Mouse (Mus musculus) midbrain, embryonic 16.5 days (tissue): Measurements from ENCODE around the gene Letm1. TPM values are rescaled to one million over a fixed set of nuclear protein-coding genes. Genes with fewer than 3 reads are reported as not detected.

Source experiments
- ATAC-seq: fragments of 200-750 bp; cut with Nextera tagmentation; 2 replicates; pipeline ENCODE4 v1.8.0; 2017; ENCODE audit warnings: moderate TSS enrichment
- H3K27ac ChIP-seq: fragments of 300-500 bp; sonication (generic); 2 replicates; pipeline ENCODE4 v1.5.1; 2014; ENCODE audit warnings: mild to moderate bottlenecking, low read length, mixed read lengths
- H3K27me3 ChIP-seq: fragments of 300-500 bp; sonication (generic); 2 replicates; pipeline ENCODE4 v1.6.1; 2014; ENCODE audit warnings: low read depth, low read length, mixed read lengths; ENCODE audit not compliant: control insufficient read depth, insufficient read depth
- H3K36me3 ChIP-seq: fragments of 300-500 bp; sonication (generic); 2 replicates; pipeline ENCODE4 v1.6.1; 2014; ENCODE audit warnings: mild to moderate bottlenecking, low read length, moderate library complexity, mixed read lengths; ENCODE audit not compliant: control insufficient read depth, insufficient read depth
- H3K4me1 ChIP-seq: fragments of 300-500 bp; sonication (generic); 2 replicates; pipeline ENCODE4 v1.6.1; 2014; ENCODE audit warnings: mild to moderate bottlenecking, low read length, mixed read lengths; ENCODE audit not compliant: control insufficient read depth, insufficient read depth
- H3K4me2 ChIP-seq: fragments of 300-500 bp; sonication (generic); 2 replicates; pipeline ENCODE4 v1.6.1; 2014; ENCODE audit warnings: mild to moderate bottlenecking, low read length, mixed read lengths
- H3K4me3 ChIP-seq: fragments of 300-500 bp; sonication (generic); 2 replicates; pipeline ENCODE4 v1.5.1; 2014; ENCODE audit warnings: low read depth, mild to moderate bottlenecking, low read length, moderate library complexity, mixed read lengths
- H3K9ac ChIP-seq: fragments of 300-500 bp; sonication (generic); 2 replicates; pipeline ENCODE4 v1.6.1; 2014; ENCODE audit warnings: low read depth, low read length, mixed read lengths
- H3K9me3 ChIP-seq: fragments of 300-500 bp; sonication (generic); replicated peaks from 2 replicates; pipeline ENCODE4 v1.6.1; 2014; ENCODE audit warnings: mild to moderate bottlenecking, low read length, mixed read lengths; ENCODE audit not compliant: control insufficient read depth, poor library complexity, severe bottlenecking
- WGBS: fragments of 180-500 bp; shearing (Covaris S2); extraction: QIAGEN DNeasy Blood & Tissue Kit; methylation state at CpG from one replicate; pipeline ENCODE4 v1.1.7; 2014; 5-methylcytosine and 5-hydroxymethylcytosine counted together
- polyA plus RNA-seq: library from polyadenylated mRNA; unstranded; fragments of >200 nt; fragmentation: Nextera tagmentation; extraction: Ambion mirVana; gene quantifications from 2 replicates; pipeline ENCODE4 v1.2.1, GENCODE M21; 2015

Letm1 gene
- polyA plus RNA-seq, 1 experiment from 2014 or later: 69.1 TPM

DNA sequence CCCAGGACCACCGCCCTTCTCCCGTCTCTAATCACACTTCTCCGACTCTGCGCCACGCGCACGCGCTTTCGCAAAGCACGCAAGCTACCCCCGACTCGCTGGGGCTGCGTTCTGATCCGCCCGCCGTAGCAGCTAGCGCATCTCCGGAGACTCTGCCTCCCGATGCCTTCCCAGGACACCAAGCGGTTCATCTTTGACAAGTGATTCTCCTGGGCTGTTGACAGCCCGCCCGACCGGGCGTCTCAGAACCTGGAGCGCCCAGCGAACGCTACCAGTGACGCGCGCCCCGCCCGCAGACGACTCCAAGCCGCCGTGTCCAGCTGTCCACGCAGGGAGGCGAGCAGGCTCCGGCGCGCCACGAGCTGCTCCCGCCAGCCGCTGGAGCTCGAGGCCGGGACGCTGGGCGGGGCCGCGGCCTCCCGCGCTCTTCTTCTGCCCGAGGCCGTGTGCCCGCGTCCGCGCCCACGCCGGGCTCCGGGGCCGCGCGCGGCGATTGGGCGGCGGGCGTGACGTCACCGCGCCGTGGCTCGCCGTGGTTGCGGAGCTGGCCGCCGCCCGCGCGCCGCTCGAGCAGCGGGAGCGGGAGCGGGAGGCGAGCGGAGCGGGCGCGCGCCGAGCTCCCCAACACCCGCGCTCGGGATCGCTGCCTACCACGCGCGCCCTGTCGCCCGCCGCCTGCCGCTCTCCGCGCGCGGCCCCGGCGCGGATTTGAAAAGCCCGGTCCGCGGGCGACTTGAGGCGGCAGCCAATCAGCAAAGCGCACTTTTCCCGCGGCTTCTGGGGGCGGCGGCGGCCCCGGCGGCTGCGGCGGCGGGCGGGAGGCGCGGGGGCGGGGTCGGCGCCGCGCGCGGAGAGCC, 37.5 kb upstream of the Letm1 start, which contains the start of gene Nsd2:
Gene Nsd2 (plus strand): TSS at position 850 of the 857 bp plus-strand sequence.
- Histone ChIP-seq H3K27me3 (no peaks in the 10 kb centered on the region), H3K4me2 (peak within 1 kb of the TSS; percentile 80), H3K9ac (peak within 1 kb of the TSS; percentile 99), H3K9me3 (no peaks in the 10 kb centered on the region), H3K4me3 (peak within 1 kb of the TSS; percentile 100), H3K4me1 (peaks cover 34% of the 10 kb centered on the region), H3K36me3 (no peaks in the 10 kb centered on the region), H3K27ac (peak within 1 kb of the TSS; percentile 99)
- under 1% methylated on average over 96 of the region's 136 CpGs for WGBS
- ATAC-seq: peak; percentile 83

GRCm38 (mm10) chr5:33819141-33819875, 36.7 kb upstream of the Letm1 start:
- no peaks in the 10 kb centered on the region for H3K27me3 ChIP-seq
- 6% methylated on average over 9 of the region's 9 CpGs for WGBS
- H3K36me3 ChIP-seq: no peaks in the 10 kb centered on the region
- H3K4me1 ChIP-seq: peaks cover 33% of the 10 kb centered on the region
- H3K27ac ChIP-seq: peak overlapping the region; percentile 99
- H3K9me3 ChIP-seq: no peaks in the 10 kb centered on the region
- ATAC-seq: peak; percentile 59
- H3K4me3 ChIP-seq: peak overlapping the region; percentile 100
- H3K4me2 ChIP-seq: peak overlapping the region; percentile 80
- H3K9ac ChIP-seq: peak overlapping the region; percentile 68

GRCm38 (mm10) chr5:33818104-33818503, 35.5 kb upstream of the Letm1 start:
- H3K4me3 ChIP-seq: no peak overlapping the region
- no peaks in the 10 kb centered on the region for H3K9me3 ChIP-seq
- H3K27me3 ChIP-seq: no peaks in the 10 kb centered on the region
- 5% methylated on average over 5 of the region's 5 CpGs for WGBS
- no peak for ATAC-seq
- peaks cover 25% of the 10 kb centered on the region for H3K4me1 ChIP-seq
- no peaks in the 10 kb centered on the region for H3K36me3 ChIP-seq
- no peak overlapping the region for H3K9ac ChIP-seq
- no peak overlapping the region for H3K27ac ChIP-seq
- H3K4me2 ChIP-seq: no peak overlapping the region

GRCm38 (mm10) chr5:33816008-33816725, 33.5 kb upstream of the Letm1 start:
- ATAC-seq: no peak
- Histone ChIP-seq H3K4me1 (peaks cover 12% of the 10 kb centered on the region), H3K4me2 (no peak overlapping the region), H3K9me3 (no peaks in the 10 kb centered on the region), H3K4me3 (no peak overlapping the region), H3K36me3 (no peaks in the 10 kb centered on the region), H3K27ac (no peak overlapping the region), H3K9ac (no peak overlapping the region), H3K27me3 (no peaks in the 10 kb centered on the region)
- WGBS: 81% methylated on average over 6 of the region's 6 CpGs

- no peak overlapping the region for H3K9ac ChIP-seq
- no peak overlapping the region for H3K4me2 ChIP-seq
- no peak for ATAC-seq
- no peaks in the 10 kb centered on the region for H3K4me1 ChIP-seq
- no peaks in the 10 kb centered on the region for H3K9me3 ChIP-seq
- H3K36me3 ChIP-seq: no peaks in the 10 kb centered on the region
- no peak overlapping the region for H3K4me3 ChIP-seq
- 88% methylated on average over 4 of the region's 4 CpGs for WGBS
- no peak overlapping the region for H3K27ac ChIP-seq
- H3K27me3 ChIP-seq: no peaks in the 10 kb centered on the region
These were observed 28.9 kb upstream of the Letm1 start for GRCm38 (mm10) chr5:33811519-33811918.

GRCm38 (mm10) chr5:33803337-33803736, 20.7 kb upstream of the Letm1 start:
- ATAC-seq: no peak
- no peak overlapping the region for H3K4me2 ChIP-seq

DNA sequence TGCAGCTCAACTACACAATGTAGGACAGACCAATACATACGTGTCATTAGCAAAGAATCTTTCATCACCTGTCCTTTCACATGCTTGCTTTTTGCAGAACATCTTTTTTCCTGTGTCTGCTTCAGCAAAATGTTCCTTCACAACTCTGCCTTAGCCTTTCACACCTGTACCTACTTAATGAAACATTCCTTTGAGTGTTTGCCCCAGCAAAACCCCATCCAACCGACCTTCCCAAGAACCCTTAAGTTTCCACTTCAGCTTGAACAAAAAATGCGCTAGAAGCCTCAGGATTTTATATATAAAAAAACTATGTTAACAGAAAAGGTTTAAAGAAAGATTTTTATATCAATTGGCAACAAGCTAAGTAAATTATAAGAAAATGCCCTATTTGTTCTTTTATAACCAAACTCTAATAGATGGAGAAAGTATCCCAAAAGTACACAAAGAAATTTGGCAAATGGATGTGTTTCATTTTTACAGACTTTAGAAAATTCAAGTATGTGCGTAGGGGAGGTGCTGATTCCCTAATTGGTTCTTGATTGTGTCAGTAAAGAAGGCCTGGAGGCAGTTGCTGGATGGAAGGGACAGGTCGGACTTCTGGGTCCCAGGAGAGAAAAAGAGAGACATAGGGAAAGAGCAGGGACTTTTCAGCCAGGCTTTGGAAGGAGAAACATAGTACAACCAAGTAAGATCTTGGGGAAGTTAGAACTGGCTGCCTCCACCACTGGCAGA, 9.5 kb upstream of the Letm1 start:
- Histone ChIP-seq H3K4me3 (no peak overlapping the region), H3K27ac (no peak overlapping the region), H3K9ac (no peak overlapping the region), H3K4me2 (no peak overlapping the region), H3K4me1 (no peaks in the 10 kb centered on the region), H3K9me3 (no peaks in the 10 kb centered on the region), H3K27me3 (no peaks in the 10 kb centered on the region), H3K36me3 (no peaks in the 10 kb centered on the region)
- no peak for ATAC-seq
- 78% methylated on average over 5 of the region's 5 CpGs for WGBS

More at GRCm38 (mm10) chr5:33803337-33803736, 20.7 kb upstream of the Letm1 start:
- no peaks in the 10 kb centered on the region for H3K4me1 ChIP-seq
- no peak overlapping the region for H3K27ac ChIP-seq
- peaks cover 13% of the 10 kb centered on the region for H3K9me3 ChIP-seq
- no peak overlapping the region for H3K9ac ChIP-seq
- H3K4me3 ChIP-seq: no peak overlapping the region
- H3K36me3 ChIP-seq: no peaks in the 10 kb centered on the region
- 88% methylated on average over 2 of the region's 2 CpGs for WGBS
- H3K27me3 ChIP-seq: no peaks in the 10 kb centered on the region

DNA sequence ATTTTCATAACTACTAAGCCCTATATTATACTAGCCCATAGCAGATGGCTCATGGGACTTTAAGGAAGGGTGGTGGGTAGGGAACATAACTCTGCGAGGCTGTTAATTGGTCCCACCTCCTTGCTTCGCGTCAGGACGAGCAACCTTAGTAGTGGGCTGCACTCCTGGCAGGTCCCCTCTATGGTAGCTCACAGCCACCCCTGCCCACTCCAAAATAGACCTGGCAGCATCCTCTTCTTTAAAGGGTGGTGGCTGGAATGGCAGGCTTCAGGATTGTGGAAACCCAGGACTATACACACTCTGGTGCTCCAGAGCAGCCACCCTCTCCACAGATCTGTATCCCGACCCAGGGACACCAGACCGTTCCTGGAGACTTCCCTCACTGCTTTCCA, 378 bp upstream of the Letm1 start:
- H3K9me3 ChIP-seq: no peaks in the 10 kb centered on the region
- H3K4me2 ChIP-seq: peak overlapping the region; percentile 94
- H3K27ac ChIP-seq: peak overlapping the region; percentile 68
- H3K4me3 ChIP-seq: peak overlapping the region; percentile 87
- WGBS: 10% methylated on average over 6 of the region's 6 CpGs
- ATAC-seq: peak; percentile 85
- no peaks in the 10 kb centered on the region for H3K36me3 ChIP-seq
- H3K9ac ChIP-seq: peak overlapping the region; percentile 92
- no peaks in the 10 kb centered on the region for H3K27me3 ChIP-seq
- peaks cover 18% of the 10 kb centered on the region for H3K4me1 ChIP-seq
